Mouse (Mus musculus) liver, postnatal 0 days (tissue): ENCODE measurements at regions not wholly inside any gene's neighbourhood (a gene's known extent, or its start where the extent isn't known, plus 50 kb on each side); places are given as distances from the start of the nearest gene placed in this dataset.

Experiments used
- CTCF ChIP-seq: sonication (generic); IDR thresholded peaks from 2 replicates; pipeline ENCODE4 v1.5.1; 2016; ENCODE audit warnings: antibody characterized with exemption, low read depth
- EP300 ChIP-seq: IDR thresholded peaks from 2 replicates; pipeline ENCODE4 v1.6.1; 2016; ENCODE audit warnings: antibody characterized with exemption, low read depth, mild to moderate bottlenecking

- no peak for TF ChIP-seq CTCF
- TF ChIP-seq EP300 = no peak
Observed at GRCm38 (mm10) chr11:79838051-79838450, 124.1 kb downstream of the Utp6 start.
